Mouse (Mus musculus) frontal cortex, postnatal 14 days (tissue): ENCODE measurements around the gene Lyrm7.
A peak's percentile ranks its signal among the peaks of the same experiment; 100 is the strongest.
"Not testable (repeated sequence)": the region's sequence is repeated elsewhere in the genome, so short reads cannot be mapped to it uniquely, and the experiment has no call there.

Source experiments
- DNase-seq, 2 experiments: peaks; one replicate each; pipeline ENCODE4 v3.0.0; 2022; ENCODE audit warnings: low spot score in 2 of 2

Gene Lyrm7

GRCm38 (mm10) chr11:54881051-54881474, 20.3 kb upstream of the Lyrm7 start:
- no peak for DNase-seq

GRCm38 (mm10) chr11:54879922-54880321, 19.2 kb upstream of the Lyrm7 start:
- no peak for DNase-seq

GRCm38 (mm10) chr11:54879434-54879833, 18.7 kb upstream of the Lyrm7 start:
- peak in 1 of 2 experiments; percentile 28 for DNase-seq

- DNase-seq: no peak
These were observed 18.2 kb upstream of the Lyrm7 start for GRCm38 (mm10) chr11:54878893-54879292.

- no peak for DNase-seq
These were observed 15.3 kb upstream of the Lyrm7 start for GRCm38 (mm10) chr11:54876031-54876430.

- no peak for DNase-seq
These were observed 11.3 kb upstream of the Lyrm7 start for GRCm38 (mm10) chr11:54871831-54872537.

- DNase-seq: no peak
These were observed 8.6 kb upstream of the Lyrm7 start for GRCm38 (mm10) chr11:54869318-54869717.

- no peak for DNase-seq
These were observed 7.7 kb upstream of the Lyrm7 start for GRCm38 (mm10) chr11:54868445-54868844.

GRCm38 (mm10) chr11:54867903-54868434, 7.3 kb upstream of the Lyrm7 start:
- no peak for DNase-seq

GRCm38 (mm10) chr11:54867049-54867385, 6.3 kb upstream of the Lyrm7 start:
- no peak for DNase-seq

- peak; percentile 81 to 89 for DNase-seq
These were observed 5.7 kb upstream of the Lyrm7 start, which contains the start of gene Hint1 for GRCm38 (mm10) chr11:54866119-54867048. TSS of gene Hint1 (plus strand) at chr11:54866383.

GRCm38 (mm10) chr11:54865330-54866085, 4.8 kb upstream of the Lyrm7 start:
- DNase-seq: no peak

- DNase-seq: peak; percentile 49 to 58
These were observed 2.2 kb upstream of the Lyrm7 start for GRCm38 (mm10) chr11:54862621-54863520.

GRCm38 (mm10) chr11:54861471-54862420, 1.0 kb upstream of the Lyrm7 start:
- DNase-seq: no peak

- no peak for DNase-seq
These were observed 1.2 kb downstream of the Lyrm7 start for GRCm38 (mm10) chr11:54859322-54860165.

- DNase-seq: not testable (repeated sequence)
These were observed 1.8 kb downstream of the Lyrm7 start for GRCm38 (mm10) chr11:54858880-54859279.

GRCm38 (mm10) chr11:54851656-54852055, 9.1 kb downstream of the Lyrm7 start:
- no peak for DNase-seq

- DNase-seq: no peak
These were observed 10.6 kb downstream of the Lyrm7 start for GRCm38 (mm10) chr11:54849961-54850758.
